Mouse (Mus musculus) brain, embryonic 14.5 days (tissue): Measurements from ENCODE around the gene Fndc7.

ENCODE experiments used
- CTCF ChIP-seq: fragments of 200-500 bp; IDR thresholded peaks from 2 replicates; pipeline ENCODE4 v1.5.1; 2012; ENCODE audit warnings: inconsistent platforms, mild to moderate bottlenecking, moderate library complexity, borderline replicate concordance; ENCODE audit not compliant: insufficient read depth, insufficient read length; ENCODE audit errors: extremely low read depth
- POLR2A ChIP-seq: fragments of 200-500 bp; IDR thresholded peaks from 2 replicates; pipeline ENCODE4 v1.6.1; 2012; ENCODE audit warnings: mild to moderate bottlenecking, inconsistent platforms, borderline replicate concordance; ENCODE audit not compliant: poor library complexity, insufficient read depth, insufficient read length, severe bottlenecking; ENCODE audit errors: extremely low read depth

- TF ChIP-seq POLR2A: peak; percentile 57; the same call in 1 of the 2 replicates
- no peak for TF ChIP-seq CTCF
Measured at GRCm38 (mm10) chr3:108911548-108912413, 22.0 kb upstream of the Fndc7 start, which contains the start of gene Prpf38b.
